Mouse (Mus musculus): ENCODE data around the gene Ces1e. TPM values are rescaled to one million over a fixed set of nuclear protein-coding genes. Genes with fewer than 3 reads are reported as not detected.

The Ces1e gene
- not detected in 2 replicates for polyA plus RNA-seq (2014; fragmentation: Nextera tagmentation; extraction: Ambion mirVana)

DNA sequence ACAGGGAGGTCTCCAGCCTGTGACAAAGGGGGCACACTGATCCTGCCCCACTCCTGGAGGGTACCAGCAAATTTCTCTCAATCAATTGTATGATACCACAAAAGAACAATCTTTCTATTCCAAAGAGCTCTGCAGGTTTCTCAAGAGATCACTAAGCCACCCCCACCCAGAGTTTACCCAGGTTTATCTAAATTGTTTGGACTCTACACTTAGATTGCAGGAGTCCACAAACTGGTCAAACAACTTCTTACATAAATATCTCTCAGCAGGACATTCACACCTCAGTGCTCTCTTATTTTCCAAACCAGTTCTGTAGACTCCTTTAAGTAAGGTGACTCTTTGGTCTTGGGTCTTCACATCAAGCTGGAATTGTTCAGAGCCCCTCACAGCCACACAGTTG is at the start of gene Ces1e:
Gene Ces1e, minus strand, starts transcription at position 174 of the 400 bp plus-strand sequence.
- H3K9ac ChIP-seq (replicated peaks; ENCODE audit: low read length) = no peak within 1 kb of the TSS
- H3K27me3 ChIP-seq (ENCODE audit: control insufficient read depth, insufficient read depth, low read length) = no peaks in the 10 kb centered on the region
- ATAC-seq (ENCODE audit: low FRiP score, low TSS enrichment) (no peak), DNase-seq (no peak)
- H3K4me3 ChIP-seq (replicated peaks; ENCODE audit: low read depth, low read length) = no peak within 1 kb of the TSS
- no peaks in the 10 kb centered on the region for H3K4me1 ChIP-seq (ENCODE audit: control insufficient read depth, insufficient read depth, low read length)
- no peak within 1 kb of the TSS for H3K4me2 ChIP-seq (ENCODE audit: low read length)
- no peak within 1 kb of the TSS for H3K27ac ChIP-seq (replicated peaks; ENCODE audit: low read depth, low read length)
- H3K36me3 ChIP-seq (ENCODE audit: control insufficient read depth, insufficient read depth, low read length) = no peaks in the 10 kb centered on the region
- H3K9me3 ChIP-seq (ENCODE audit: control insufficient read depth, low read length) = no peaks in the 10 kb centered on the region

DNA sequence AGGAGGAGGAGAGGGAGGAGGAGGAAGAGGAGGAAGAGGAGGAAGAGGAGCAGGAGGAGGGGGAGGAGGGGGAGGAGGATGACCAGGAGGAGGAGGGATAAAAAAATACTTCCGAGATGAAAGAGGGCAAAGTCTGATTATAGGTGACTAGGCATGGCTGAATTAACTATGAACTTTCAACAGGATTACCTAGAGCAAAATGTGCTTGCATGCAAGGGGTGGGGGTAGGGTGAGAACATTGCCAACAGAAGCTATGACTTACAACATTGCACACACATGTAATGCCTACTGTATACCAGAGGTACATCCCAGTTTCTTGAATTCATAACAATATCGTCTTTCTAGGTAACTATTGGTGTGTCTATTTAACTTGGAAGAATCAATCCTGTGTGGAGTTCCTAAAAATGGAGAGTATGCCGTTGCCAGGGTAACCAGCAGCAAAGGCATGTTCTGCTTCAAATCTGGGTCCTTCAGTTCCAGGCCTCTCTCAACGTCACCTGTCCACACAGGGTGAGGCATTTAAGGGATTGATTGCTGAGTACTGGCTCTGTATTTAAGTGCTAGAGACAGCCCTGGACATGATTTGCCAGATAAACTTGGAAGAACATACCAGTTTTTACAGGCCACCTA is 48.9 kb upstream of the Ces1e start:
- ATAC-seq (ENCODE audit: low FRiP score, low TSS enrichment) (no peak), DNase-seq (peak; percentile 4)
- 62% methylated on average over 4 of the region's 4 CpGs for WGBS
- no peak overlapping the region for H3K4me2 ChIP-seq (ENCODE audit: low read length)
- no peaks in the 10 kb centered on the region for H3K9me3 ChIP-seq (ENCODE audit: control insufficient read depth, low read length)
- H3K4me3 ChIP-seq (replicated peaks; ENCODE audit: low read depth, low read length) = no peak overlapping the region
- H3K4me1 ChIP-seq (ENCODE audit: control insufficient read depth, insufficient read depth, low read length) = no peaks in the 10 kb centered on the region
- H3K36me3 ChIP-seq (ENCODE audit: control insufficient read depth, insufficient read depth, low read length) = no peaks in the 10 kb centered on the region
- H3K27me3 ChIP-seq (ENCODE audit: control insufficient read depth, insufficient read depth, low read length) = no peaks in the 10 kb centered on the region
- H3K27ac ChIP-seq (replicated peaks; ENCODE audit: low read depth, low read length) = no peak overlapping the region
- no peak overlapping the region for H3K9ac ChIP-seq (replicated peaks; ENCODE audit: low read length)

DNA sequence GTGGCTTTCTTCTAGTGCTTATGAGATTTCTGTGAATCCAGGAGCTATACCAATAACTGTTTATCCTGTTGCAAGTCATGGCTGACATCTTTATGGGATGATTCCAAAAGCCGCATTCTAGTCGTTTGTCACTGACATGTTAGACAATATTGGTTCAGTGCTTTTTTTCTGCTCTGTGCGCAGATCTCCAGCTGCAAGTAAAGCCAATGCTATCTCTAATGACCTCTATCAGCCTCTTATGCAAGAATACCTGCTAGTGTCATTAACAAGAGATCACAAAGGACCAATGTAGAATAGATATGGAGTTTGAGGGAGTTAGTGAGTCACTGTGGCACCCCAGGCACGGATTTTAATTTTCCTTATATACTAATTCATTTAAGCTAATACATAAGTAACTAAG is 45.2 kb upstream of the Ces1e start:
- no peaks in the 10 kb centered on the region for H3K9me3 ChIP-seq (ENCODE audit: control insufficient read depth, low read length)
- WGBS = 94% methylated on average over 4 of the region's 4 CpGs

DNA sequence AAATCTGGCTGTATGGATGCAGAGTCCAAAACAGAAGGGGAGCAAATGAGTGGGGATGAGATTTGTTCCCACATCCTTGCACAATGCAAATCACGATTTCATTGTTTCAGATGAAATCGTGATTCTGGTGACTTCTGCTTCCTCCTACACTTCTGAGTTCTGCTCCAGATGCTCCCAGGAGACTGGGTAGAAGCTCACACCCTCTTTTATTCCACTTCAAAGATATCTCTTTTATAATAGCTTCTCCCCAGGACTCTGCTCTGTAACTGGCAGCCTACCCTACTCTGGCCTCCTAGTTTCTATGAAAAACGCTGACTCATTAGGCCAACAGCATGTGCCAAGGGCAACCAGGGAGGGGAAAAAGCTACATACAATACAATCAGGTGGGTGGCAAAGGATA is 43.9 kb upstream of the Ces1e start:
- no peaks in the 10 kb centered on the region for H3K27me3 ChIP-seq (ENCODE audit: control insufficient read depth, insufficient read depth, low read length)
- no peak overlapping the region for H3K9ac ChIP-seq (replicated peaks; ENCODE audit: low read length)
- H3K27ac ChIP-seq (replicated peaks; ENCODE audit: low read depth, low read length) = no peak overlapping the region
- H3K9me3 ChIP-seq (ENCODE audit: control insufficient read depth, low read length) = no peaks in the 10 kb centered on the region
- no peak overlapping the region for H3K4me3 ChIP-seq (replicated peaks; ENCODE audit: low read depth, low read length)
- ATAC-seq (ENCODE audit: low FRiP score, low TSS enrichment) (no peak), DNase-seq (no peak)
- no peak overlapping the region for H3K4me2 ChIP-seq (ENCODE audit: low read length)
- no peaks in the 10 kb centered on the region for H3K36me3 ChIP-seq (ENCODE audit: control insufficient read depth, insufficient read depth, low read length)
- 88% methylated on average over 3 of the region's 3 CpGs for WGBS
- H3K4me1 ChIP-seq (ENCODE audit: control insufficient read depth, insufficient read depth, low read length) = no peaks in the 10 kb centered on the region

More for the DNA sequence above, 45.2 kb upstream of the Ces1e start:
- no peak for ATAC-seq (ENCODE audit: low FRiP score, low TSS enrichment)
- Histone ChIP-seq H3K27me3 (ENCODE audit: control insufficient read depth, insufficient read depth, low read length) (no peaks in the 10 kb centered on the region), H3K27ac (replicated peaks; ENCODE audit: low read depth, low read length) (no peak overlapping the region), H3K9ac (replicated peaks; ENCODE audit: low read length) (no peak overlapping the region), H3K36me3 (ENCODE audit: control insufficient read depth, insufficient read depth, low read length) (no peaks in the 10 kb centered on the region), H3K4me3 (replicated peaks; ENCODE audit: low read depth, low read length) (no peak overlapping the region), H3K4me2 (ENCODE audit: low read length) (no peak overlapping the region), H3K4me1 (ENCODE audit: control insufficient read depth, insufficient read depth, low read length) (no peaks in the 10 kb centered on the region)
- no peak for DNase-seq

DNA sequence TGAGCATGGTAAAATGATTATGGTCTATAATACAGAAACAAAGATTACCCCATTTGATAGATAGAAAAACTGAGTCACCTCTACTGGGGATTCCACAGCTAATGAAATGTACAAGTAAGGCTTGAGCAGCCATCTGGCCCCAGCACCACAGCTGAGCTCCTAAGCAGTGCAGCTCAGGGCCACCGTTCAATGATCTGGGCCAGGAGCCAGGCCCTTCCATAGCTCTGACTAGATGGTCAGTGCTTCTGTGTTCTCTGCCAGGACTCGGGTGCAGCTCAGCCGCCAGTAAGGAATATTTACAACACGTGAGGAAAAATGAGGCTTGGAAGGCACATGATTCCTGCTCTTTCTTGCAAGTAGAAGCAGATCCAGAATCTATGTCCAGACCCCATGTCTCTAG is 43.3 kb upstream of the Ces1e start:
- H3K9ac ChIP-seq (replicated peaks; ENCODE audit: low read length) = no peak overlapping the region
- no peaks in the 10 kb centered on the region for H3K36me3 ChIP-seq (ENCODE audit: control insufficient read depth, insufficient read depth, low read length)
- H3K4me3 ChIP-seq (replicated peaks; ENCODE audit: low read depth, low read length) = no peak overlapping the region
- no peaks in the 10 kb centered on the region for H3K27me3 ChIP-seq (ENCODE audit: control insufficient read depth, insufficient read depth, low read length)
- no peaks in the 10 kb centered on the region for H3K9me3 ChIP-seq (ENCODE audit: control insufficient read depth, low read length)
- ATAC-seq (ENCODE audit: low FRiP score, low TSS enrichment) = no peak
- WGBS = 91% methylated on average over 4 of the region's 4 CpGs
- DNase-seq = no peak
- H3K4me1 ChIP-seq (ENCODE audit: control insufficient read depth, insufficient read depth, low read length) = no peaks in the 10 kb centered on the region
- H3K4me2 ChIP-seq (ENCODE audit: low read length) = no peak overlapping the region
- no peak overlapping the region for H3K27ac ChIP-seq (replicated peaks; ENCODE audit: low read depth, low read length)

DNA sequence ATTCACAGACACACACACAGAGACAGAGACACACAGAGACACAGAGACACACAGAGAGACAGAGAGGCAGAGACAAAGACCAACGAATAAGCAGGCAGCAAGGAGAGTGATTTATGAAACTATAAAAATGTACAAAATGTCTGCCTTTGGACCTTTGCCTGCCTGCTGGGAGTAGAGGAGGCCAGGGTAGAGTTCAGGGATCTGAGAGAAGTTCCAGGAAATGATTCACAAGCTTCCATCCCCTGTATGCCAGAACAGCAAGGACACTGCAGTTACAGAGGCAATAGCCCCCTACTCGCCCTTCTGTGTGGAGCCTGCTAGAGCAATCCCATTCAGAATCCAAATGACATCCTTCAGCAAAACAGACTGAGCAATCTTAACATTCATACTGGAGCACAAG is 32.0 kb upstream of the Ces1e start:
- Histone ChIP-seq H3K36me3 (ENCODE audit: control insufficient read depth, insufficient read depth, low read length) (no peaks in the 10 kb centered on the region), H3K4me1 (ENCODE audit: control insufficient read depth, insufficient read depth, low read length) (no peaks in the 10 kb centered on the region), H3K9me3 (ENCODE audit: control insufficient read depth, low read length) (no peaks in the 10 kb centered on the region), H3K27ac (replicated peaks; ENCODE audit: low read depth, low read length) (no peak overlapping the region), H3K4me2 (ENCODE audit: low read length) (no peak overlapping the region), H3K9ac (replicated peaks; ENCODE audit: low read length) (no peak overlapping the region), H3K27me3 (ENCODE audit: control insufficient read depth, insufficient read depth, low read length) (no peaks in the 10 kb centered on the region), H3K4me3 (replicated peaks; ENCODE audit: low read depth, low read length) (no peak overlapping the region)
- ATAC-seq (ENCODE audit: low FRiP score, low TSS enrichment) = no peak
- DNase-seq = no peak
- WGBS = 71% methylated on average over 2 of the region's 2 CpGs

DNA sequence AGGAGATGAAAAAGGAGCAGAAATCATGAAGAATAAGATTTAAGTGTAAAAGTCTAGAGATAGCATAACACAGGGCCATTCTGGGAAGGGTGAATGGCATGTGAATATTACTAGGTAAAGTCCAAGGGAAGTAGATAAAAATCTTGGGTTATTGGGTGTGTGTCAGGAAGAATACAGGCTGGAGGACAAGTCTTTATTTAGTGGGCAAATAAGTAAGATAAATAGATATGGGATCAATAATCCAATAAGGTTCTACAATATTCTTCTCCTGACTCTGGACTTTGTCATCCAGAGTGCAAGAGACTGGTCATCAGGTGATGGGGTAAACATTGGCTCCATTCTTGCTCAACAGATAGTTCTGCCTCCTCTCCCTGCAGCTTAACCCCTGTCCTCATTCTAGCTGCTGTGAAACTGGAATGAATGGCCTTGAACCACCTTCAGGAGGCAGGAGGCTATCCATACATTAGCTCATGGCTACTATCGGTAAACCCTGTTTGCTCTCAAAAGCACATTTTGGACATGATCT is 23.0 kb upstream of the Ces1e start:
- H3K27ac ChIP-seq (replicated peaks; ENCODE audit: low read depth, low read length) = no peak overlapping the region
- H3K4me3 ChIP-seq (replicated peaks; ENCODE audit: low read depth, low read length) = no peak overlapping the region
- no peaks in the 10 kb centered on the region for H3K27me3 ChIP-seq (ENCODE audit: control insufficient read depth, insufficient read depth, low read length)
- DNase-seq = no peak
- no peak for ATAC-seq (ENCODE audit: low FRiP score, low TSS enrichment)
- no peaks in the 10 kb centered on the region for H3K9me3 ChIP-seq (ENCODE audit: control insufficient read depth, low read length)
- WGBS = 98% methylated on average over 1 of the region's 1 CpGs
- H3K4me1 ChIP-seq (ENCODE audit: control insufficient read depth, insufficient read depth, low read length) = no peaks in the 10 kb centered on the region
- no peaks in the 10 kb centered on the region for H3K36me3 ChIP-seq (ENCODE audit: control insufficient read depth, insufficient read depth, low read length)
- no peak overlapping the region for H3K4me2 ChIP-seq (ENCODE audit: low read length)
- H3K9ac ChIP-seq (replicated peaks; ENCODE audit: low read length) = no peak overlapping the region

DNA sequence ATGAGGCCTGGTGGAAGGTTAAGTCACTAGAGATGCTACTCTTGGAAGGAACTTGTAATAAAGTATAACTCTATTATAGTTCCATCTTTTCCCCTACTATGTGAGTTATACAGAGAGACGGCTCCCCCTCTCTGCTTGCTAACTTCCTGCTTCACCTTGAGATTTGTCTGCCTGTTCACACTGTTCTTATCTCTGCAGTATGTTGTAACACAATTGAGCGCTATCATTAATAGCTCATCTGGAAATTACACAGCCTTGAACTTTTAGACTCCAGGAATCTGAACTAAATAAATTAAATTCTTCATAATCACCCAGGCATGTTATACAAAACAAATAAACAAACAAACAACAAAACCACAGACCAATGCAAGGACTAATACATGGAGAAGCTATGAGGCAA is 16.6 kb upstream of the Ces1e start:
- H3K9ac ChIP-seq (replicated peaks; ENCODE audit: low read length) = no peak overlapping the region
- no peaks in the 10 kb centered on the region for H3K9me3 ChIP-seq (ENCODE audit: control insufficient read depth, low read length)
- no peaks in the 10 kb centered on the region for H3K4me1 ChIP-seq (ENCODE audit: control insufficient read depth, insufficient read depth, low read length)
- H3K4me3 ChIP-seq (replicated peaks; ENCODE audit: low read depth, low read length) = no peak overlapping the region
- DNase-seq (no peak), ATAC-seq (ENCODE audit: low FRiP score, low TSS enrichment) (no peak)
- WGBS = 93% methylated on average over 2 of the region's 2 CpGs
- no peak overlapping the region for H3K4me2 ChIP-seq (ENCODE audit: low read length)
- no peak overlapping the region for H3K27ac ChIP-seq (replicated peaks; ENCODE audit: low read depth, low read length)
- H3K27me3 ChIP-seq (ENCODE audit: control insufficient read depth, insufficient read depth, low read length) = no peaks in the 10 kb centered on the region
- H3K36me3 ChIP-seq (ENCODE audit: control insufficient read depth, insufficient read depth, low read length) = no peaks in the 10 kb centered on the region

DNA sequence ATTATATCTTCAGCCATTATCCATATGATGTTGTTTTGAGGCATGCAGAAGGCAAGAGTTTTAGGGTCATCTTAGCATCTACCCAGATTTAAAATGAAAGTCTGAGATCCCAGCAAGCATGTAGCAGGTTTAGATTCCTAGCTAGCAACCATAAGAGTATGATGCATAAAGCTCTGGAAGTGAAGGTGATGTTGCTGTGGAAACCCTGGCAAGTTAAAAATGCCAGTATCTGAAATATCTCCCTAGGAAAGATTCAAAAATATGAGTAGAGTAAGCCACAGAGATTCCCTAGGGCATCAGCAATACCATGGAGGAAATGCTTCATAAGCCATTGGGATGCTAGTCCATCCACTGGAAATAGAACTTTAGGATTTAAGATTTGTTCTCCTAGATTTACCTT is 10.5 kb upstream of the Ces1e start:
- DNase-seq = no peak
- Histone ChIP-seq H3K9me3 (ENCODE audit: control insufficient read depth, low read length) (no peaks in the 10 kb centered on the region), H3K36me3 (ENCODE audit: control insufficient read depth, insufficient read depth, low read length) (no peaks in the 10 kb centered on the region), H3K4me3 (replicated peaks; ENCODE audit: low read depth, low read length) (no peak overlapping the region), H3K4me1 (ENCODE audit: control insufficient read depth, insufficient read depth, low read length) (no peaks in the 10 kb centered on the region), H3K27ac (replicated peaks; ENCODE audit: low read depth, low read length) (no peak overlapping the region), H3K9ac (replicated peaks; ENCODE audit: low read length) (no peak overlapping the region), H3K27me3 (ENCODE audit: control insufficient read depth, insufficient read depth, low read length) (no peaks in the 10 kb centered on the region), H3K4me2 (ENCODE audit: low read length) (no peak overlapping the region)
- no peak for ATAC-seq (ENCODE audit: low FRiP score, low TSS enrichment)
